Mouse (Mus musculus) lung, adult 2 months (tissue): Measurements from ENCODE around the gene Wdr26. TPM values are rescaled to one million over a fixed set of nuclear protein-coding genes. Genes with fewer than 3 reads are reported as not detected.

Source experiments
- DNase-seq: peaks from one replicate; pipeline ENCODE4 v3.0.0; 2022
- H3K4me1 ChIP-seq: fragments of 200-500 bp; 2 replicates; pipeline ENCODE4 v1.6.1; 2011; ENCODE audit warnings: low read length; ENCODE audit not compliant: control insufficient read depth, insufficient read depth
- H3K4me3 ChIP-seq: fragments of 200-500 bp; replicated peaks from 2 replicates; pipeline ENCODE3; 2011; ENCODE audit warnings: low read depth, mild to moderate bottlenecking, control low read depth, low read length; ENCODE audit errors: extremely low read depth
- CTCF ChIP-seq: fragments of 200-500 bp; IDR thresholded peaks from 2 replicates; pipeline ENCODE4 v1.5.1; 2011; ENCODE audit warnings: mild to moderate bottlenecking, low read length, control low read depth; ENCODE audit not compliant: insufficient read depth
- POLR2A ChIP-seq: fragments of 200-500 bp; IDR thresholded peaks from 2 replicates; pipeline ENCODE4 v1.6.1; 2011; ENCODE audit warnings: low read depth, mild to moderate bottlenecking, control low read depth, low read length, borderline replicate concordance; ENCODE audit errors: extremely low read depth
- WGBS: fragments of 180-500 bp; shearing (Covaris S2); methylation state at CpG from one replicate; pipeline ENCODE4 v1.1.7; 2018; 5-methylcytosine and 5-hydroxymethylcytosine counted together
- polyA plus RNA-seq: library from polyadenylated mRNA; depleted of rRNA; stranded (reverse); fragments of >200 nt; gene quantifications from 2 replicates; pipeline ENCODE4 v1.2.3, GENCODE M21; 2012

Gene Wdr26
- polyA plus RNA-seq, 1 experiment: 43.9 TPM

- H3K4me3 ChIP-seq: no peak overlapping the region
- no peaks in the 10 kb centered on the region for H3K4me1 ChIP-seq
- WGBS: 97% methylated on average over 3 of the region's 3 CpGs
- TF ChIP-seq CTCF (no peak), POLR2A (no peak)
- no peak for DNase-seq
These were observed 29.4 kb upstream of the Wdr26 start for GRCm38 (mm10) chr1:181241185-181241584.

- 65% methylated on average over 5 of the region's 5 CpGs for whole genome bisulfite sequencing
- Histone ChIP-seq H3K4me1 (peaks cover 3% of the 10 kb centered on the region), H3K4me3 (no peak overlapping the region)
- no peak for DNase-seq
- TF ChIP-seq POLR2A (no peak), CTCF (no peak)
These were observed 25.5 kb upstream of the Wdr26 start for GRCm38 (mm10) chr1:181237332-181237731.

GRCm38 (mm10) chr1:181234326-181235035 is 22.7 kb upstream of the Wdr26 start:
- TF ChIP-seq CTCF (no peak), POLR2A (peak; percentile 37; the same call in 1 of the 2 replicates)
- peak; percentile 25 for DNase-seq
- peak overlapping the region; percentile 46 for H3K4me3 ChIP-seq
- 32% methylated on average over 8 of the region's 8 CpGs for WGBS
- H3K4me1 ChIP-seq: peaks cover 18% of the 10 kb centered on the region

GRCm38 (mm10) chr1:181233734-181234133 is 21.9 kb upstream of the Wdr26 start:
- TF ChIP-seq CTCF (no peak), POLR2A (no peak)
- DNase-seq: no peak
- H3K4me3 ChIP-seq: no peak overlapping the region
- 85% methylated on average over 6 of the region's 6 CpGs for WGBS
- peaks cover 20% of the 10 kb centered on the region for H3K4me1 ChIP-seq

GRCm38 (mm10) chr1:181232307-181233027 is 20.7 kb upstream of the Wdr26 start:
- TF ChIP-seq POLR2A: no peak
- TF ChIP-seq CTCF: peak; percentile 83
- H3K4me3 ChIP-seq: no peak overlapping the region
- DNase-seq: peak; percentile 71
- H3K4me1 ChIP-seq: peaks cover 20% of the 10 kb centered on the region
- 13% methylated on average over 8 of the region's 8 CpGs for WGBS

- 81% methylated on average over 9 of the region's 9 CpGs for WGBS
- peaks cover 20% of the 10 kb centered on the region for H3K4me1 ChIP-seq
These were observed 20.0 kb upstream of the Wdr26 start for GRCm38 (mm10) chr1:181231821-181232220.

GRCm38 (mm10) chr1:181231262-181231661 is 19.5 kb upstream of the Wdr26 start:
- WGBS: 64% methylated on average over 7 of the region's 7 CpGs
- DNase-seq: no peak
- TF ChIP-seq CTCF (no peak), POLR2A (no peak)
- Histone ChIP-seq H3K4me3 (no peak overlapping the region), H3K4me1 (peaks cover 20% of the 10 kb centered on the region)

More at GRCm38 (mm10) chr1:181231821-181232220, 20.0 kb upstream of the Wdr26 start:
- DNase-seq: no peak
- H3K4me3 ChIP-seq: no peak overlapping the region
- no peak for TF ChIP-seq CTCF
- no peak for TF ChIP-seq POLR2A

GRCm38 (mm10) chr1:181230731-181231148 is 18.9 kb upstream of the Wdr26 start:
- H3K4me1 ChIP-seq: peaks cover 20% of the 10 kb centered on the region

GRCm38 (mm10) chr1:181229046-181229445 is 17.2 kb upstream of the Wdr26 start:
- 50% methylated on average over 5 of the region's 5 CpGs for WGBS
- no peak for DNase-seq
- Histone ChIP-seq H3K4me1 (peaks cover 20% of the 10 kb centered on the region), H3K4me3 (no peak overlapping the region)
- TF ChIP-seq POLR2A: no peak

More at GRCm38 (mm10) chr1:181230731-181231148, 18.9 kb upstream of the Wdr26 start:
- 14% methylated on average over 10 of the region's 10 CpGs for WGBS
- TF ChIP-seq CTCF: no peak
- TF ChIP-seq POLR2A: 0 out of 2 replicates have a peak, but pooled peaks have one; percentile 20
- peak; percentile 43 for DNase-seq
- no peak overlapping the region for H3K4me3 ChIP-seq

GRCm38 (mm10) chr1:181228591-181228990 is 16.8 kb upstream of the Wdr26 start:
- DNase-seq: no peak
- no peak overlapping the region for H3K4me3 ChIP-seq
- peaks cover 20% of the 10 kb centered on the region for H3K4me1 ChIP-seq
- no peak for TF ChIP-seq POLR2A
- no peak for TF ChIP-seq CTCF
- WGBS: 64% methylated on average over 5 of the region's 5 CpGs

GRCm38 (mm10) chr1:181227804-181228203 is 16.0 kb upstream of the Wdr26 start:
- DNase-seq: no peak
- no peak for TF ChIP-seq CTCF
- no peak for TF ChIP-seq POLR2A
- no peak overlapping the region for H3K4me3 ChIP-seq
- H3K4me1 ChIP-seq: peaks cover 20% of the 10 kb centered on the region
- 86% methylated on average over 11 of the region's 11 CpGs for WGBS
